Mouse (Mus musculus) neutrophil, adult 83 days (primary cell): Measurements from ENCODE around the gene Galm. TPM values are rescaled to one million over a fixed set of nuclear protein-coding genes. Genes with fewer than 3 reads are reported as not detected.

ENCODE experiments used
- total RNA-seq, 2 experiments: library from RNA; stranded (reverse); gene quantifications; one replicate each; pipeline ENCODE4 v1.2.4; 2023

Galm gene
- 10 to 100 TPM in 1 of 2 experiments, 1 to 10 TPM in 1; 9.7 to 10.2 TPM for total RNA-seq

DNA sequence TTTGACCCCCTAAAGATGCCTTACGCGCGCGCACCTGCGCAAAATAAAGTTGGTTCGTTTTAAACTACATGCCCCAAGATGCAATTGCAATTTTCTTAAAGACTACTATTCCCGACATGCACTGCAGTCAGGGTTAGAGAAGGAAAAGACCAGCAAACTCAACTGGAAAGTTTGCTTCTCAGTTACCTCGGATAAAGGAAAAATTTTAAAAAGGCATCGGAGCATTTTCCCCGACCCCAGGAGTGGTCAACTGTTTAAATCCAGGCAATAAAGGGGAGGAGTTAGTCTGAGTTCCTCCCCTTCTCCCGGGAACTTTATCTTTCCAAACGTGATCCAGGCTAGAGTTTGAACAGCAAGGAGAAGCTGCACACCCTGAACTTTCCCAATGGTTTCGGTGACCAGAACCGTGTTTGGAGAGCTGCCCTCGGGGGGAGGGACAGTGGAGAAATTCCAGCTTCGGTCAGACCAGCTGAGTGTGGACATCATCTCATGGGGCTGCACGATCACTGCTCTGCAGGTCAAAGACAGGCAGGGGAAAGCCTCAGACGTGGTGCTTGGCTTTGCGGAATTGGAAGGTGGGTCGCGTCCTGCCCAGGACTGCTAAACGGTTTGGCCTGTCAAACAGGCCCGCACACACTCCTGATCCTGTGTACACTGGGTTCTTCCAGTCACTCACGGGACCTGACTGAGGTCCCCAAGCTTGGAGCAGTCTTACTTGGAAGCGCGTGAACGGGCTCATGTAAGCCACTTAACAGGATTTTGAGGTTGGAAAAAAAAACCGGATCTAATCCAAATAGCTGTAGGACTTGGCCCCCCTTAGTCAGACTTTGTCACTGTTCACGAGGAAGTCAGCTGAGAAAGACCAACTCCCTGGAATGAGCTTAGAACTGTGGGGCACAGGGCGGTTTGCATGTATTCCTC, at the start of gene Galm:
Gene Galm (plus strand): TSS at position 141 of the 921 bp plus-strand sequence.

GRCm38 (mm10) chr17:80206671-80207581, 79.7 kb downstream of the Galm start, which contains the start of the genes Srsf7 and Ttc39d:
TSS of gene Srsf7 (minus strand) at chr17:80207307.
TSS of gene Ttc39d (plus strand) at chr17:80207460.

GRCm38 (mm10) chr17:80224326-80225116, 97.2 kb downstream of the Galm start, which contains the start of gene Gemin6:
TSS of gene Gemin6 (plus strand) at chr17:80224441.

Other genes with a start within 250 kb of the Galm start
- 10 to 100 TPM; 21.8 to 23.4 TPM for gene Atl2, start 231.3 kb upstream of the Galm start, total RNA-seq
- gene Hnrnpll, start 65.1 kb upstream of the Galm start, total RNA-seq: 10 to 100 TPM; 73.9 to 81.6 TPM
- gene Srsf7, start 79.8 kb downstream of the Galm start, total RNA-seq: 100 to 1,000 TPM; 165 to 188 TPM
- not detected for gene Ttc39d, start 80.0 kb downstream of the Galm start, total RNA-seq
- gene Gemin6, start 97.0 kb downstream of the Galm start, total RNA-seq: 1 to 10 TPM; 3.3 to 4.2 TPM
- gene Morn2, start 162.7 kb downstream of the Galm start, total RNA-seq: 1 to 10 TPM in 1 of 2 experiments, under 1 TPM in 1; 0.77 to 1.9 TPM
- gene Dhx57, start 163.0 kb downstream of the Galm start, total RNA-seq: 10 to 100 TPM; 10.4 to 11.3 TPM
- gene Arhgef33, start 179.9 kb downstream of the Galm start, total RNA-seq: not detected
- not detected for gene Gm10190, start 246.1 kb downstream of the Galm start, total RNA-seq